Mouse (Mus musculus): Measurements from ENCODE around the gene Hist1h2bj.

Gene Hist1h2bj

DNA sequence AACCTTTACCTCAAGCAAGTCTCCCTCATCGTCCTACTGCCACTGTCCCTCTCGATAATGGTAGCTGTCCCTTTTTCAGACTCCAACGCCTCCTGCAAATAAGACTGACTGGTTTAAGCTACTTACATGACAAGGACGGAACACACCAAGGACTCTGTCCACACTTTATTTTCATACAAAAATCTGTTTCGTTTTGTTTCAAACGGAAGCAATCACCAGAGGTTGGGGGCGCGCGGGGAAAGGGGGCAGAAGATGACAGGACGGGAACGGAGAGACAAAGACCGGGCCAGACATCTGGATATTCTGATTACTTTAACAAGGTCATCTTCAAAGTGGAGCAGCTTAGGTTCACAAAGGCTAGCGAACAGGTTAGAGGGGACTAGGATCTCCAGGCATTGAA lies 29.3 kb upstream of the Hist1h2bj start:
- in situ Hi-C loops (cut with MboI; ENCODE audit: low sequenced_read_pairs): loop anchor here (25.0 kb wide), 2 partner anchors 151 to 1424 kb away; no protein-coding TSS in a partner anchor

DNA sequence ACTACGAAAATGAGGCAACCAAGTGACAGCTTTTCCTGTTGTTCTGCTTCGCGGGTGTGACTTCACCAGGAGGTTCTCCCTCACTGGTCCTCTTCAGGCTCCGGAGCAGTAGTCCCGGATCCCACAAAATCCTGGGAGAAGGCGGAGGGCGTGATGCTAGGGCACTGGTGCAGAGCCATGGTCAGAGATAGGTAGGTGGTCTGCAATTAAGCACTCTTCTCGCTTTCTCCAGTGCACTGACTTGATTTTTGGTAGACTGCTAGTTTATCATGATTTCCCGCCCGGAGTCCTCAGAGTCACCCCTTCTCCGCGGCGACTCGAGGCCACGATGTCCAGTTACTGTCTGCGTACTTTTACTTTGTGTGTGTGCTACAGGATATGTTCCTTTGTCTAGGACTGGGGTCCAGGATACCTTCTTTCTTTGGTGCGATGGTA lies 28.6 kb upstream of the Hist1h2bj start:
- in situ Hi-C loops (cut with MboI; ENCODE audit: low sequenced_read_pairs): loop anchor here (25.0 kb wide), 2 partner anchors 152 to 1423 kb away; no protein-coding TSS in a partner anchor

DNA sequence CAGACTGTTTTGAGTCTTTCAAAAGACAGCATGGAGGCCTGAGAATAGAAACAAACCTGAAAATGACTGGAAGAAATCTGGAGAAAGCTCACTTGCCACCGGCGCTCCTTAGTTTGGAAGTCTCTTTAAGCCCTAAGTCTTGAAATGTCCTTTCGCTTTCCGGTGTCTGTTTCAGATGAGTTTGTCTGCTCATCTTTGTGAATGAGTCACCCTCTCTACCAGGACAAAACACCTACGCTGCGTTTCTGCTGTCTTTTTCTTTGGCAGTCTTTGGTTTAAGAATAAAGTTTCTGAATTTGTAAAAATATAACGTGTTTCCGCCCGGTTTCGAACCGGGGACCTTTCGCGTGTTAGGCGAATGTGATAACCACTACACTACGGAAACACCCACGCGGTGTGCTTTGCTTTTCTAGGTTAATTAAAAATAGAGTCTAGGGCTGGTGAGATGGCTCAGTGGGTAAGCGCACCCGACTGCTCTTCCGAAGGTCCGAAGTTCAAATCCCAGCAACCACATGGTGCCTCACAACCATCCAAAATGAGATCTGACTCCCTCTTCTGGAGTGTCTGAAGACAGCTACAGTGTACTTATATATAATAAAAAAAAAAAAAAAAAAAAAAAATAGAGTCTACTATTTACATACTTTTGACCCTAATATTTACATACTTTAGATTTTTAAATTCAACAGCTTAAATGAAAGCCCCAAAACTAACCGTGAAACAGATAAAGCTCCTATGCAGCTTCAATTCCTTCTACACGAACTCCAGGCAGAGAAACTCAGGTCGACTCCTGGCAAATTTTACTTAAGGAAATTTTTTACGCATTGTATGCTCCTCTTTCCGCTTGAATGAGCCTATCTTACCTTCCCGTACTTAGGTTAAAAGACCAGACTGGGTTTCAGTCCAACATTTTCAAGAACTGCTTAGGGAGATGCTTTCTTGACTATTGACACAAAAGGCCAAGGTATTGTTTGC lies 27.2 kb upstream of the Hist1h2bj start:
- in situ Hi-C loops (cut with MboI; ENCODE audit: low sequenced_read_pairs): loop anchor here (25.0 kb wide), 2 partner anchors 153 to 1422 kb away; no protein-coding TSS in a partner anchor

DNA sequence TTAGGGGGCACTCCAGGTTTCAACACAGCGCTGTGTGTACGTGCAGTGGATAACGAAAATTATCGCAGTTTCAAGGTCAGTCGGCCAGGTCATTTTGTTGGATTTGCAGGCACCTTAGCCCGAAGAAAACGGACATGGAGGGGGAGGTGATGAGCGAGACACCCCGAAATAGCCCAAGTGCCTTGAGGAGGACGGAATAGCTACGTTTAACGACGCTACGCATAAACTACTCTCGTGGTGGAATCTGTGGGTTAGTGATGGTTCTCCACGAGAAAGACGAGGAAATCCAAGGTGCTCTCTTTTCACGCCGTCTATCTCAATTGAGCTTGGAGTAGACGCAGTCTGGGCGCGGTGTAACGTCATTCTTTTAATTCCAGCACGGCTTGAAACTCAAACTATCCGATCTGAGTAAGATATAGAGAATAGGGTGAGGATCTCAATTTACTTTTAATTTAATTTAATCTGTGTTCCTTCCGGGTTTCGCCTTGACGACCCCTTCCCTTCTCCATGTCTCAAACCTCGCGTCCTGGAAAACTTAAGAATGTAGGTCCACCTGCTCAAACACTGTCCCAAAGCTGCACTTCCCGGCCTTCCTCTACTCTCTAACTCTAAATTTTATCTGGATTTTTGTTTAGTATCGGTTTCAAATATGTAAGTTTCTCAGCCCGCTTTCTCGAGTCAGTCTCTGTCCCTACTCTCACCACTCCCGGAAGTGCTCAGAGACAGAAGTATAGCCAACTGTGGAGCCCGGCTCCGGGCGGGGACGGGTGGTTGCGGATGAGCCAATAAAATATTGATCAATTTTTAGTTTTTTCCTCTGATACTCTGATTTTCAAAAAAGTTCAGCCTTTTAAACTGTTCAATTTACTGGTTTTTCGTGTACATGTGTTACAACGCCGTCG lies 22.8 kb upstream of the Hist1h2bj start:
- in situ Hi-C loops (cut with MboI; ENCODE audit: low sequenced_read_pairs): loop anchor here (10.0 to 25.0 kb wide), 3 partner anchors 95 to 1417 kb away; no protein-coding TSS in a partner anchor

DNA sequence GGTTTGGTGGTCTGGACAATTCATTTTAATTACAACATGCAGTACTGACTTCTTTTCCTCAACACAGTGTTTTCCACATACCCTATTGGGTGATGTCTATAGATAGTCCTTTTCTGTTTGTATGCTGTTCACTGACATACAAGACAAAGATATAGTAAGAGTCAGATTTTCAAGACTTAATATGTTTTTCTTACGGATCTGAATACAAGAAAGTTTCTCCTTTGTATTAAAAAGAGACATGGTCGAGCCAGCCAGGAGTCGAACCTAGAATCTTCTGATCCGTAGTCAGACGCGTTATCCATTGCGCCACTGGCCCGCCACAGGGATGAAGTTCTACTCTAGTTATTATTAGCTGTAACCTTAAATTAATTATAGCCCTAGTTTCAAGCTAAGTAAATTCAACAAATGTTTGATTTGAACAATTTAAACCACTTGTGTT lies 22.1 kb upstream of the Hist1h2bj start:
- in situ Hi-C loops (cut with MboI; ENCODE audit: low sequenced_read_pairs): loop anchor here (10.0 to 25.0 kb wide), 3 partner anchors 96 to 1416 kb away; no protein-coding TSS in a partner anchor

DNA sequence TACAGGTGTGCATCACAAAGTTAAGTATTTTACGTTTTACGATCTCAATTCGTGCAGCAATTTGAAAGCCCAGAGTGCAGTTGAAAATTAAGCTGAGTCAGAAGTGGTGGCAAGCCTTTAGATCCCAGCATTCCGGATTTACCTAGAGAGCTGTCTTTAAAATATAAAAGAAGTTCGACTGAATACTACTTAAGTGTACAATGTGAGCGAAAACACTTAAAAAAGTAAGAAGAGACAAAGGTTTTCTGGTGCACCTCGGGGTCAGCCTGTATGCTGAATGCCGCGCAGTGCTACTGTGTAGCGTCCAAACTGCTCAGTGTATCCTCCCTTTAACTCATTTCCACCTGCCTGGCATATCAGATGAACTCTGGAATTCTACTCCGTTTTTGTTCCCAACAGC lies 21.4 kb upstream of the Hist1h2bj start:
- in situ Hi-C loops (cut with MboI; ENCODE audit: low sequenced_read_pairs): loop anchor here (10.0 to 25.0 kb wide), 3 partner anchors 97 to 1416 kb away; no protein-coding TSS in a partner anchor

DNA sequence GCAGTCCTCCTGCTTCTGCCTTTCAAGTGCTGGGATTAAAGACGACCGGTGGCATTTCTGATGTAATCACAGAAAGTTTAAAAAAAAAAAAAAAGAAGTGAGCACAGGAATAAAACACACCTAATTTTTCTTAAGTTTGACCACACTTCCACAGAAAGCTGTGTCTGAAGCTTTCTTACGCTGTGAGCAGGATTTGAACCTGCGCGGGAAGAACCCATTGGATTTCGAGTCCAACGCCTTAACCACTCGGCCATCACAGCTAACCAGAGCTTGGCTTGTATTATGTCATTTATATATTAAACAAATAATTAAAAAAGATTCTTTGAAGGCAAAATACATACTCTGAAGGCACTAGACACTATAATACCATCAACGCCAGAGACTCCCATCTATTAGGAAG lies 20.8 kb upstream of the Hist1h2bj start:
- in situ Hi-C loops (cut with MboI; ENCODE audit: low sequenced_read_pairs): loop anchor here (10.0 to 25.0 kb wide), 3 partner anchors 97 to 1415 kb away; no protein-coding TSS in a partner anchor

DNA sequence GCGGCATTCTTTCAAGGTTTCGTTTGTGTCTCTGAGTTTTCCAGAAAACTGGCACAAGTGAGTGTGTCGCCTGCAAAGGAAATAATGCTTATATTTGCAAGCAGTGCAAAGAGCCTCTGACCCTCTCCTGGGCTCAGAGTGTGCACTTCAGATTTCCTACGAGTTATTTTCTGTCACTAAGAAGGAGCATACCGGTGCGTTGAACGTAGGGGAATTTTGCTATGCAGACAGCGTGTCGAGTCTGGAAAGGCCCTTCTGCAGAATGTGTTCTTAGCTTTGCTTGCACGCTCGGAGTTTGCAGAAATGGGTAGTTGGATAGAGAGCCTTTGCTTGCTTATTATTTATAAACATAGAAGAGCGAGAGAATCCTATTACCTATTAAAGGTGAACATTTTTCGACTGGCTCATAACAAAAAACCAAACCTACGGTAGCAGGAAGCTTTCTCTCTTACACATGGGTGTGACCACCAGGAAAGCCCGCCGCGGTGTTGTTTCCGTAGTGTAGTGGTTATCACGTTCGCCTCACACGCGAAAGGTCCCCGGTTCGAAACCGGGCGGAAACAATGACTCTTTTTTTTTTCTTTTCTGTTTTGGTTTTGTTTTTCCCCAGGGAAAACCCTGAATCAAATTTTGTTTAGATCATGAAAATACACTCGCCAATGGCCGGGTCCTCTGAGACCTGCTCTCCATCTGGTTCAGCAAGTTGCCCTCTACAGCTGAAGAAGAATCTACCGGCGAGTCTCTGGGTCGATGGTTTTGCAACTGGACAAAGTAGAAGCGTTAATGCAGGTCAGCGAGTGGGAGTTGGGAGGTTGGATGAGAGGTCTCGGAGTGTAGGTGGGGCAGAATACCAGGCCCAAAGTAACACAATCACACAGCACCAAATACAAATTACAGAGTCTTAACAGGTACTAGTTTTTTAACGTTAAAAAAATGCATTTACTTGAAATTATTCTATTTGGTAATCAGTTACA lies 16.7 kb upstream of the Hist1h2bj start:
- in situ Hi-C loops (cut with MboI; ENCODE audit: low sequenced_read_pairs): loop anchor here (10.0 to 25.0 kb wide), 2 partner anchors 102 to 1736 kb away; partner anchors contain the start of genes Hist1h1a, Hist1h2ab, Hist1h3a and Hist1h3b

DNA sequence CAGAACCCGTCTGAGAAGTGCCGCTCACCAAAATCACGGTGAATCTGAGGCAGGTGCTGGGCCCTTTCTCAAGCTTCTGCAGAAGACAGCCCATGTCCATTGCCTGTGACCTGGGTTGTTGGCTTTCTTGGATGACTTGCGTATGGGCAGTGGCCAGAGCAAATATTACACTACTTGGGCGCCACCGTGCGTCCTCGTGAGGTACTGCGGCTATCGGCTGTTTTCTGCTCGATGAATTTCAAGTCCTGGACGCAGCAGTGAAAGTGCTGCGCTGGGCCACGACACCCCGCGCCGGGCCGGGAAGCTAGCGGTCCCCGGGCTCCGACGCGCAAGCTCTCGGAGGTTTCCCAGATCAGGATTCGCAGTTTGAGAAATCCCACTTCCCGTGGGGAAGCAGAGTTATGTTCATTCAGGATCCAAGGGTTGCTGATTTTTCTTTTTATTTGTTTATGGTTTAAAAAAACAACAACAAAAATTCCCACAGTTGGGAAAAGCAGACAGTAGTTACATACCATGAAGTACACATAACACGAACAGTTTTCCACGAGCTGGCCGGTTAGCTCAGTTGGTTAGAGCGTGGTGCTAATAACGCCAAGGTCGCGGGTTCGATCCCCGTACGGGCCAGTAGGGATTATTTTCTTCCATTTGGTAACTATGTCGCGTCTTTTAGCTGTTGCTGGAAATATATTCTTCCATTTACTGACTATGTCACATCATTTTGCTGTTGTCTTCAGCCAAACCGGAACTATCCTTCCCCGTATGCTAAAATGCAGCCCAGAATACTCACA lies 14.1 kb upstream of the Hist1h2bj start:
- in situ Hi-C loops (cut with MboI; ENCODE audit: low sequenced_read_pairs): loop anchor here (10.0 to 25.0 kb wide), 2 partner anchors 104 to 1733 kb away; partner anchors contain the start of genes Hist1h1a, Hist1h2ab, Hist1h3a and Hist1h3b

DNA sequence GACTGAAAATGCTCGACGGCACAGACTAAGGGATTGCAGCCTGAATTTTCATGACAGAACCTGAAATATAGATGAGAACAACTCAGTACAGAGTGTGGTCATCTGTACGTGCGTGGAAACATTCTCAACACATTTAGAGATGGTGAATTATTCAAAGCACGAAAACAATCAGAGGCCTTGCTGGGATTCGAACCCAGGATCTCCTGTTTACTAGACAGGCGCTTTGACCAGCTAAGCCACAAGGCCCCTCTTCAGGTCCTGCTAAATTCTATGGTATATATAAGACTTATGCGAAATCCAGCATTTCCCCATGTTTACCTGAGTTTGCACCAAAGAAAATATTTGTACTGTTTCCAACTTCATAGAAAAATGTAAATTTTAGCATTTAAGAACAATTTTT lies 13.1 kb upstream of the Hist1h2bj start:
- in situ Hi-C loops (cut with MboI; ENCODE audit: low sequenced_read_pairs): loop anchor here (10.0 to 25.0 kb wide), 4 partner anchors 105 to 1732 kb away; partner anchors contain the start of genes Hist1h1a, Hist1h2ab, Hist1h2ai and Hist1h2bl

DNA sequence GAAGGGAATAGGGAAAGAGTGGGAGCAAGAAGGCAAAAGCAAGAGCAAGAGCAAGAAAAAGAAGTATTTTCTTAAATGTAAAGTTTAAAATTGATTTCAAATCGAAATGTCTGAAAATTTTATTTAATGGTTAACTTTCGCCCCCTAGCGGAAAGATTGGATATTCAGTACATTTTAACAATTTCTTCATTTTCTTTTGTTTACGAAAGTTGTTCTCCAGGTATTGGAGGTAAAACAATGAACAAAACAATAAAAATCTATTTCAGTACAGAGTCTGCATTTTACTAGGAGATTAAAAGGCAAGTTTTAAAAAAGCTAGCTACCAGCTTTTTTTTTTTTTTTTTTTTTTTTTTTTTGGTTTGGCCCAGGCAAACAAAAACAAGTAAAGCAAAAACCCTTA lies 12.5 kb upstream of the Hist1h2bj start:
- in situ Hi-C loops (cut with MboI; ENCODE audit: low sequenced_read_pairs): loop anchor here (10.0 to 25.0 kb wide), 3 partner anchors 316 to 1732 kb away; partner anchors contain the start of genes Hist1h1a, Hist1h2ab, Hist1h2ai and Hist1h2bl

DNA sequence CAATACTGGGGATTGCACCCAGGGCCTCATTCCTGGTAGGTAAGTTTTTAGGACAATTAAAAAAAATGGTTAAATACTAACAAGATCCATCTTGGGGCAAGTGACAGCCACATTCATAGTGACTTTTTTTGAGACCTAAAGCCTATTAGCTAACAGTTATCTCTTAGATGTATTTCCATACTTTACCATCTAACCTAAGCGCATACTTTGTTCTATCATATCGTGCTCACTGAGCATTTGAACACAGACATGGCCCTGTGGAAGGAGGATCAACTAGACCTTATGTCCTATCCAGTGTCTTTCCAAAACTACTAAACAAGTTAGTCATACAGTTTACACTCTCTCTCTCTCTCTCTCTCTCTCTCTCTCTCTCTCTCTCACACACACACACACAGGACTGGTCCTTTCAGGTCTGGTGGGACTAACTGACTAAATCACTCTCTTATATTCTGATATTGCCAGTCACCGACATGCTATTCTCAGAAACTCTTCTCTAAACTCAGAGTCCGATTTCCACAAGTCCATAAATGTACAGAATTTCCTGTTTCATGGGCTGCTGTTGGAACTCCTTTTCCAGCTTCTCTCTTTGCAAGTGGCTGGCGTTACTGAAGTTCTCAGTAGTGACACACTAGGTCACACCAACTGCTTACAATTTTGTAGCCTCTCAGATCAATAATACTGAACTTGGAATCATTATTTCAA lies 9.1 kb upstream of the Hist1h2bj start:
- in situ Hi-C loops (cut with MboI; ENCODE audit: low sequenced_read_pairs): loop anchor here (10.0 to 25.0 kb wide), 3 partner anchors 319 to 1728 kb away; partner anchors contain the start of genes Hist1h1a, Hist1h2ab, Hist1h2ai and Hist1h2bl

DNA sequence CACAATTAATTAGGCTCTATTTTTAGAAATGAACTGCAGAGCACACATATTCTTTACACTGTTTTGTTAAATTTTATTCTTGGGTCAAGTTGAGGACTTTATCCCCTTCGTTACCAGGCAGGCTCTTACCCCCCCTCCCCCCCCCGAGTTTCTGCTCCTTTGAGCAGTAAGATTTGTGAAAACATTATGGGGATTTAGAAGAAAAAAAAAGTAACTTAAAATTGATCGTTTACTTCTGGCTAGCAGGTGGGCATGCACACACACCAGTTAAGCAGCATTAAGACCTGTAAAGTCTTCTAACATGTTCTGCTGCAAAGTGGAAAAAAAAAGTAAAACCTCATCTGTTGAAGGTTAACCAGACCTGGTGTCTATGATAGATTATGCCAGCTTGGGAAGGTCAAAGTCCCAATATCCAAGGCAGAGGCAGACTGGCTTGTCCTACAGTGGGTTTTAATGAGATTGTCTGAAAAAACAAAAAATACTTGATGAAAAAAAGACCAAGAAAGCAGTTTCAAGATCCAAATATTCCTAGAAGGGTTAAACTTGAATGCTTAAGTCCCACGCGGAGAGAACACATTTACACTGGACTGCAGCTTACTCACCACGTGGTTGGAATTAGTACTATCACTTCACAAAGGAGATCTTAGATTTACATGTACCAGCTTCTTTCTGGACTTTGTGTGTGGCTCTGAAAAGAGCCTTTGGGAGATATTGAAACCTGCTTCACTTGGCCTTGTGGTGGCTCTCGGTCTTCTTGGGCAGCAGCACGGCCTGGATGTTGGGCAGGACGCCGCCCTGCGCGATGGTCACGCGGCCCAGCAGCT lies 8.4 kb upstream of the Hist1h2bj start:
- in situ Hi-C loops (cut with MboI; ENCODE audit: low sequenced_read_pairs): loop anchor here (10.0 to 25.0 kb wide), 3 partner anchors 320 to 1728 kb away; partner anchors contain the start of genes Hist1h1a, Hist1h2ab, Hist1h2ai and Hist1h2bl

DNA sequence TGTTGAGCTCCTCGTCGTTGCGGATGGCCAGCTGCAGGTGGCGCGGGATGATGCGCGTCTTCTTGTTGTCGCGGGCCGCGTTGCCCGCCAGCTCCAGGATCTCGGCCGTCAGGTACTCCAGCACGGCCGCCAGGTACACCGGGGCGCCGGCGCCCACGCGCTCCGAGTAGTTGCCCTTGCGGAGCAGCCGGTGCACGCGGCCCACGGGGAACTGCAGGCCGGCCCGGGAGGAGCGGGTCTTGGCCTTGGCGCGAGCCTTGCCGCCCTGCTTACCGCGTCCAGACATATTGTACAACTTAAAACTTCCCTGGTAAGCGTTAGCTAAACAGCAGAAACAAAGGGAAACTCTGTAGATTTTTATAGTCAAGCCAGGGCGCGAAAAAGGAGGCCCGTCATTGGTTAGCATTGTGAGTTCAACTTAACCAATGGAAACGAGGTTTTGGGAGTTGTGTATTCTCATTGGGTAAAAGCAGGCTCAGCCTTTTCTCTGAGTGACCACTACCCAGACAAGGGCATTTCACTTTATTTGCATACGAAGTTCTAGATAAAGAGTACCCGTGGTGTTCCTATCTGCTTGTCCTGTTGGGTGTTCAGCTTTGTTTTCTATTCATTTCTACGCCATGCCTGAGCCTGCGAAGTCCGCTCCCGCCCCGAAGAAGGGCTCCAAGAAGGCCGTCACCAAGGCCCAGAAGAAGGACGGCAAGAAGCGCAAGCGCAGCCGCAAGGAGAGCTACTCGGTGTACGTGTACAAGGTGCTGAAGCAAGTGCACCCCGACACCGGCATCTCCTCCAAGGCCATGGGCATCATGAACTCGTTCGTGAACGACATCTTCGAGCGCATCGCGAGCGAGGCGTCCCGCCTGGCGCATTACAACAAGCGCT lies 7.5 kb upstream of the Hist1h2bj start, which contains the start of the genes Hist1h2ah and Hist1h2bk:
Gene Hist1h2ah, minus strand, starts transcription at position 302 of the 882 bp plus-strand sequence.
Gene Hist1h2bk, plus strand, starts transcription at position 604 of the 882 bp plus-strand sequence.
- in situ Hi-C loops (cut with MboI; ENCODE audit: low sequenced_read_pairs): loop anchor here (10.0 to 25.0 kb wide), 3 partner anchors 321 to 1727 kb away; partner anchors contain the start of genes Hist1h1a, Hist1h2ab, Hist1h2ai and Hist1h2bl
